Mouse (Mus musculus) spleen, adult 12 weeks (tissue): ENCODE results near the gene Jkamp.

Experiments used
- DNase-seq: peaks from one replicate; pipeline ENCODE4 v3.0.0; 2022; ENCODE audit warnings: low spot score

Gene Jkamp

DNA sequence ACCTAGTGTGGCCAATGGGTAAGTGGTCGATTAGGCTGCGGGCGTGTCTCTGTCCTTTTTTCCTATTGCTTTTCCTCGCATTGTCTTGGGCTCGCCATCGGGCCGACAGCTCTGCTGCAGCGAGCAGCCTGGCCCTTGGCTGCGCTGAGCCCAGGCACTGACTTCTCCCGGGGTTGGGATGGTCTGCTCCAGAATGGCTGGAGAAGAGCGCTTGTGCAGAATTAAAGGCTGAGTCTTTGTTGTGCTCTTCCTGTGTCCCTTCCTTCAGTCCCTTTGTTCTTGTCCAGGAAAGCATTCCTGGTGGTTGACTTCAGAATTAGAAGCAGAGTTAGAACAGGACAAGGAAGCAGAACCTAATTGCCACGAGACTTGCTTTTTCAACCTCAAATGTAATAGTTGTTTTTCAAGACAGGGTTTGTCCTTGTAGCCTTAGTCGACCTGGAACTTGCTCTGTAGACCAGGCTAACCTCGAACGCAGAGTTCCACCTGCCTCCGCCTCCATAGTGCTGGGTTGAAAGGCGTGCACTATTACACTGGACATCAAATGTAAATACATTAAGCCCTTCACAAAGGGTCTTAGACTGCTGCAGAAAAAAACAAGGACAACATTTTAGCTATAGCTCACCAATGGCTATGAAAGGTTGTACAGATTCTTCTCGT is 907 bp downstream of the Jkamp start:
- DNase-seq = no peak

DNA sequence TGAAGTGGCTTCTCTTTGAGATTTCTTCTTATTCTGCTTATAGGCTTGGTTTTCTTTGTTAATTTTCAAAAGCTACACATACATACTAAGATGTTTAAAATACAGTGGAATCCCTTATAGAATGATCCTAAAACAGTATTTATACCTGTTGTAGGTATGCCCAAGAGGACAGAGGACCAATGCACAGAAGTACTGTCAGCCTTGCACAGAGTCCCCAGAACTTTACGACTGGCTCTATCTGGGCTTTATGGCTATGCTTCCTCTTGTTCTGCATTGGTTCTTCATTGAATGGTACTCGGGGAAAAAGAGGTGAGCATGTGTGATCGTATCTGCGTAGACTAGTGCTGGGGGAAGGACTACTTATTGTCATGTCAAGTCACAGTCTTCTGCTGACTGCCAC is 4.4 kb downstream of the Jkamp start:
- DNase-seq = no peak

DNA sequence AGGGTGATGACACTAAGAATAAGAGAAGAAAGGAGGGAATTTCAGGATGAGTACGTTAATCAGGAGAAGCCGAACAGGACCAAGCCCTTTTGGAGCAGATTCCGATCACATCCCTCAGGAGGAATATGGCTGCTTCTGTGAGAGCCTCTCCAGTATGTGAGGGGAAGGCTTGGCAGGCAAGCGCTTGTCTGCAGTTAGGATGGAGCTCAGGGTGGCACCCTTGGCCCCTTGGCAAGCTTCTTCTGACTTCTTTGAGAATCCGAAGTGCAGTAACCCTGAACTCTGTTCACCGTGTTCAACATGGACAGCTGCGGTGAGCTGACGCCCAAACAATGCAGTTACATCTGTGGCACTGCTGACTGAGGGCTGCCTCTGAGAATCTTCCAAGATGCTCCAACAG is 11.6 kb downstream of the Jkamp start:
- DNase-seq = no peak

- DNase-seq = no peak
These were observed 17.4 kb downstream of the Jkamp start for GRCm38 (mm10) chr12:72102776-72103175.

GRCm38 (mm10) chr12:72104027-72104426 is 18.6 kb downstream of the Jkamp start:
- DNase-seq = no peak

DNA sequence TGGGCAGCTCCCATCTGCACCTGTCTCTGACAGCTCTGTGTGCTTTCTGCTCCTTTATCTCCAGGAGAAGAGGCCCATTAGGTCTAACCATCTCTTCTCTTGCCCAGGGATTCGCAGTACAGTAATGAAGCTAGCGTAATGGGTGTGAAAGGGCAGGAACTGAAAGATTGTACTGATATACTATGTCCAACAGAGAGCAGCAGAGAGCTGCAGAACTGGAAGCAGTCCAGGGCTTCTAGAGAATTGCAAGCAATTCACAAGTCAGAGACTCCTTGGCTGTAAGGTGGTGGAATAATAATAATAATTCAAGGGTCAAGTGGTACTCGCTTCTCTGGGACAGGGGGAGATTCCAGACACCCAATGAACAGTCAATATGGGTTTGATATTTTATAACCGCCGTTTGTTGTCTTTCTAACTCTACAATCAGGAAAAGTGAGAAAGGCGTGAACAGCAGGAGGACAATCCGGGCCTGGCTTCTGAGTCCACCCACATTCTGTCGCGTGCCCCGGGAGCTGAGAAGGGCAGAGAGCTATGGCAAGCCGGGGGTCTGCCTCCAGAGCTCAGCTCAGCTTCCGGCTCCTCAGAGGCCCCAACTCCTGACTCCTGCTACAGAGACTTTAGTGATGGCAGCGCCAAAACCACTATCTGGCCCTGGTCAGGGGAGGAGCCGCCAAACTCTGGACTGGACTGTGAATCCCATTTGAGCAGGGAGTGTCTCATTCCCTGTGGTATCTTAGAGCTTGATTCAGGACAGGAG is 19.3 kb downstream of the Jkamp start:
- no peak for DNase-seq

- no peak for DNase-seq
These were observed 29.7 kb downstream of the Jkamp start for GRCm38 (mm10) chr12:72115126-72115525.

GRCm38 (mm10) chr12:72115686-72116345 is 30.4 kb downstream of the Jkamp start:
- no peak for DNase-seq

DNA sequence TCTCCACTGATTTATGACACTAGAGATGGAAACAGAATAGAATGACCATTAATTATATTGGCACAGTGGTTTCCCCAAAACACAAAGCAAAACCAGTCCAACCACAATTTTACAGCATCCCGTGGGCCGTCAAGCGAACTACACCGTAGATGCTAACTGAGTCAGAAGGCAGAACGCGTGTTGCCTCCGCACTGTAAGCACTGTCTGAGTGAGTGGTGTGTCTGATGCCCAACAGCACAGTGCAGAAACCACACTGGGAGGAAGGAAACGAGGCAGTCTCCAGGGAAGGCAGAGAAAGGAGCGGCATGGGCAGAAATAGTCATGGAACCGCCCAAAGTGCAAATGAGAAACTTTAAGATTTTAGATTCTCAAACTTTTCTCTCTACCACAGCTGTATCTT is 43.8 kb downstream of the Jkamp start:
- DNase-seq = no peak

- DNase-seq = no peak
These were observed 65.4 kb downstream of the Jkamp start for GRCm38 (mm10) chr12:72150786-72151185.
